Mouse (Mus musculus) kidney, postnatal 36 days (tissue): Measurements from ENCODE around the gene Gm867.
A peak's percentile ranks its signal among the peaks of the same experiment; 100 is the strongest.

Source experiments
- DNase-seq, 2 experiments: peaks; one replicate each; pipeline ENCODE4 v3.0.0; 2021 to 2022; ENCODE audit warnings: mixed read lengths in 2 of 2

Gene Gm867

DNA sequence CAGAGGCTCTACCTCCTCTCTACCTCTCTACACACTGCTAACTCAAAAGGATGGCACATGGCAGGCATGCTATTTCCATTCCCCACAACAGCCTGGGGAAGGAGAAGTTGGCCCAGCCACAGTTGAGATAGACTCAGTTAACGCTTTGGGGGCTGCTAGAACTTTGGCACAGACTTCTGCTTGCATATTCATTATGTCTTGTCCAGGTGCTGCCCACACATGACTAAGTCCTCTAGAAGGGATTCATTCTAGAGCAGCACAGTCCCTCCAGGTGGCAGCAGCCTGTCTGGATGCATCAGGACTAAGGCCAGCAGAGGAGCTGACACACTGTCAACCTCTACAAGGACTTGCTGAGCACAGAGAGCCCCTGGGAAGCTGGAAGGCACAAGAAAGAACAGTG lies 44.3 kb downstream of the Gm867 start:
- no peak for DNase-seq

DNA sequence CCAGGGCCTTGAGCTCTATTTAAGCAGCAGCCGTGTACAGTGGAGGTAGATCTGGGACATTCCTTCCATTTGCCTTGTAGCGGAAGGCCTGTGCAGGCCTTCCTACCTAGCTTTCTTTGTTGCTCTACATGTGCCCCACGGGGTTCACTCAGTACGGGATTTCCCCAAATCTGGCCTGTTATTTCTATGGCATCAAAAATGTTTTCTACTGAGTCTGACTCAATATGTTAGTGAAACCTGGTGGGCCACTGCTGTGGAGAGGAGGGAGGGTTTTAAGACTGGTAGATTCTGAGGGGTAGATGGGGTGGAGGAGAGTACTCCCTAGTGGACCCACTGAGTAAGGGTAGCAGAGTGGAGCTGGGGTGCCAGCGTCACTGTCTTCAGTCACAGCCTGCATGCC lies 44.7 kb downstream of the Gm867 start:
- DNase-seq = no peak

DNA sequence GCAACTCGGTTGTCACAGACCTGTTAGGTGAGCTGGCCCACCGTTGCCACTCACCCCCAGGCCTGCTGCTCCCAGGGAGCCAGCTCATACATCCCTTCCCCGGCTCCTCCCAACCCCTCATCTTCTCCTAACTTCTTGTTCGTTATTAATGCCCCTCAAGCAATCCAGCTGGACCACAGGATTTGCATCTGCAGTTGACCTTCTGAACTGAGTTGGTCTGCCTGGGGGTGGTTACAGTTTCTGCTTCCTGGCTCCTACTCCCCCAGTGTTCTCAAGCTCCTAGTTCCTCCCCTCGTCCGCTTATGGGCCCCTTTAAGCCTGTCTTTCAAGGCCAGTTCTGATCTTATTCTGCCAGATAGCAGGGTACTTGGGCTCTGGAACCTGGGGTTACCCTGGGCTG lies 45.9 kb downstream of the Gm867 start:
- no peak for DNase-seq

DNA sequence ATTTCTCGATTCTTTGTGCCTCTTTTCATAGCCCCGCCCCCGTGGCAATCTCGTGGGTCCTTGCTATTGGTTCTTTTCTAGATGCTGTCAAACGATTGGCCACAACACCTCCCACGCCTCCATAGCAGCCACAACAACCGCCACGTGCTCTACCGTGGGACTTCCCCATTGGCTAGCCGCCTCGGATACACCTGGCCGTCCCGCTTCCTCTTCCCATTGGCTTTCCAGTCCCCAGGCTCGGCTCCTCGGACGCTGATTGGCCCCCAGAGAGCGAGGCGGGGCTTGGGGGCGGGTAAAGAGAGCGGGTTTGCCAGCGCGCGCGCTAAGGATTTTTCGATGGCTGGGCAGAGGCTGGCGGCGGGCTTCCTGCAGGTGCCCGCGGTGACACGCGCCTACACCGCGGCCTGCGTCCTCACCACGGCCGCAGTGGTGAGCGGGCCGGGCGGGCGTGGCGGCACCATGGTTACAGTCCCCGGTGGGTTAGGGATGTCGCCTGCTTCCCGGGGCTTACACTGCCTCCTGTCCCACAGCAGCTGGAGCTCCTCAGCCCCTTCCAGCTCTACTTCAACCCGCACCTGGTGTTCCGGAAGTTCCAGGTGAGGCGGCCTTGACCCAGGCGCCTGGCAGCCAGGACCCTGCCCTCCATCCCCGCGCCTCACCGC lies 47.3 kb downstream of the Gm867 start, which contains the start of gene Derl3:
Derl3 (plus strand) TSS at position 325 of the 662 bp plus-strand sequence.
- DNase-seq = peak; percentile 96 to 98

DNA sequence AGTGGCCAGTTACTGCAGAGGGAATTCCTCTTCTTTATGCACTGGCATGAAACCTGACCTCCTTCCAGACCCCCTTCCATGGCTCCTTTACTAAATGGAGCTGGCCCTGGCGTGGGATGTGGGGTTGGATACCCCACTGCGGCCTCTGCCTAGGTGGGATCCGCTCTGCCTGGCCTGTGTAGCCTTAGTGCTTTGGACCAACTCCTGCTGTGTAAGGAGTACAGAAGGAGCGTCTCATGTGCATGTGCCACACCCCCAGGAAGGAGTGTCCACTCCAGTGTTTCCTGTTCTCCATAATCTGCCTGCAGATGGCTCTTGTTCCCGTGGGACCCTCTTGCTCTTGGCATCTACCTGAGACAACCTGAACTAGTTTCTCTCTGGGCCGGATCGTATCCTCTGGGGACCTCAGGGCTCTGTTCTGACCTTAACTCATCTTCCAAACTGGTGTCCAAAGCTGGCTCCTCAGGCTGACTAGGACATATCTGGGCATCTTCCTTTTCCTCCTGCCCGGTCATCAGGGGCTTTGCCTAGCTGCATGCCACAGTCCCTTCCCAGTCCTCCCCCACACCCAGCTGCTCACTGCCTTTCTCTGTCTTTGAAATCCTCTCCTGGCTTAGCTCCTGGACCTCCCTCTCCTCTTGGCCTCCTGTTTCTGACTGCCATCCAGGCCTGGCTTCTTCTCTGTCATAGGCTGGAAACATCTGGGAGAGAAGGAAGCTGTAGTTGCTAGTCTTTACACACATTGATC lies 50.9 kb downstream of the Gm867 start:
- no peak for DNase-seq
